In the genomic region with DNA sequence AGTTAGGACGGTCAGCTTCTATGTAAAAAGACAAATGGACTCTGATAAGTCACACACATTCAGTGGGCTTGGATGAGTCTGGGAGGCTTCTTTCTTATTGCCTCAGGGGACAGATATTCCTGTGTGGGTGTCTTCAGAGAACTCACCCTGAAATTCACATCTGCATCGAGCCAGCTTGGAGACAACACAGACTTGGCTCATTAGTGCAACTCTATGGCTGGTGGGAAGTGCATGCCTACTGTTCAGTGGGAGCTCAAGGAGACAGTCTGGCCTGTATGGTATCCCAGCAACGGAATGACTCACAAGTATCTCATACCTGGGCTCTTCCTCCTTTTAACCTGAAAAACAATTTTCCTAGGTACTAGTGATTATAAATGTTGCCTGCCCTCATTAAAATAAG, we compare ENCODE assay signal across 12 mouse cellular contexts.
"Had no signal": no experiment of that assay in that cellular context is flagged by ENCODE, and none has a peak within 500 bp of the region (broad histone marks: within the 10 kb centered on the region; RNA-seq: fewer than 3 reads in every experiment).

No protein-coding gene starts in this region.

- H3K36me3 ChIP-seq: kidney, embryonic 15.5 days; limb, embryonic 13.5 days; midbrain, embryonic 12.5 days; neural tube, embryonic 13.5 days had no signal

- H3K9me3 ChIP-seq: kidney, embryonic 15.5 days; limb, embryonic 13.5 days; midbrain, embryonic 12.5 days; neural tube, embryonic 13.5 days had no signal

- H3K4me3 ChIP-seq: kidney, embryonic 15.5 days; limb, embryonic 13.5 days; midbrain, embryonic 12.5 days; neural tube, embryonic 13.5 days had no signal

- H3K27me3 ChIP-seq: kidney, embryonic 15.5 days; limb, embryonic 13.5 days; midbrain, embryonic 12.5 days; neural tube, embryonic 13.5 days had no signal

- DNase-seq: kidney, adult 18-20 months; kidney, postnatal 14 days; layer of hippocampus, postnatal 36 days; lung, adult 18-20 months; right cerebral cortex, postnatal 4 days; spleen, adult 18-20 months; thymus, postnatal 4 days had no signal

- H3K4me1 ChIP-seq: kidney, embryonic 15.5 days; limb, embryonic 13.5 days; midbrain, embryonic 12.5 days; neural tube, embryonic 13.5 days had no signal

- H3K27ac ChIP-seq: kidney, embryonic 15.5 days; limb, embryonic 13.5 days; liver, embryonic 14.5 days; midbrain, embryonic 12.5 days; neural tube, embryonic 13.5 days had no signal
